Mouse (Mus musculus): ENCODE data around the gene Pcca. TPM values are rescaled to one million over a fixed set of nuclear protein-coding genes. Genes with fewer than 3 reads are reported as not detected.

Gene Pcca
- 92.4 TPM for polyA plus RNA-seq (2014; fragmentation: Illumina TruSeq; extraction: RNeasy Lipid Tissue Mini Kit (QIAGEN cat#74804); ENCODE audit: low read depth, low replicate concordance)

DNA sequence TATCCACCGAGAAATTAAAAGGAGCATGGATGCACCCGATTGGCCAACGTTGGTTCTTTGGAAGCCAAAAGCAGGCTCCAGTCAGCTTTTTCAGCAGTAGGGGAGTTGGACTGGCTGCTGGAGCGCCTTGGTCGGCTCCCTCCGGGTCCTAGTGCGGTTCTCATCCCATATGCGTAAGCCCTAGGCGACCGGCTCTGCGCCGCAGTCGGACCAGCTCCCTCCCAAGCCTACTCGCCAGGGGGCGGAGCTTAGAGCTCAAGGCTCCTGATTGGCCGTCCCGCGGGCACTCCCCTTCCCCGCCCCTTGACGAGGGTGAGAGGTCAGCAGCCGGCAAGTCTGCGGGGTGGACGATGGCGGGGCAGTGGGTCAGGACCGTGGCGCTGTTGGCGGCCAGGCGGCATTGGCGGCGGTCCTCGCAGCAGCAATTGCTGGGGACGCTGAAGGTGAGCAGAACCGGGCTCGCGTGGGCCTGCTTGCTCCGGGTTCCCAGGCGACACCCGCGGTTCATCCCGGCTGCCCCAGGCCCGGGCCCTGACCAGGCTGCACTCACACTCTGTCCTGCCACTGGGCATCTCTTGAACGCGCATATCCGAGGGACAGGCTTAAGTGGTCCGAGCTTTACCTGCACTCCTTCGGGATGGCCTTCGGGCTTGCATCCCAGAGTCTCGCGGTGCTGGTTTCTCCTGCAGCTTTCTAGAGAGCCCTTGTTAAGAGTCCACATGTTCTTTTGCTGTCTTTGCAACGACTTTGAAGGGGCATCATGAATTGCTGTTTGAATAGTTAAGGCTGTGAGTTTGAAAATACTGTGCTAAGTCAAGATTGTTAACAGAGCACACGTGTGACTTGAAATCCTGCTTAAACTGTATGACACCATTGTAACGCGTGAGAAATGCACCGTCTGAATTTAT, at the start of gene Pcca:
Gene Pcca (plus strand): TSS at position 308 of the 908 bp plus-strand sequence.

DNA sequence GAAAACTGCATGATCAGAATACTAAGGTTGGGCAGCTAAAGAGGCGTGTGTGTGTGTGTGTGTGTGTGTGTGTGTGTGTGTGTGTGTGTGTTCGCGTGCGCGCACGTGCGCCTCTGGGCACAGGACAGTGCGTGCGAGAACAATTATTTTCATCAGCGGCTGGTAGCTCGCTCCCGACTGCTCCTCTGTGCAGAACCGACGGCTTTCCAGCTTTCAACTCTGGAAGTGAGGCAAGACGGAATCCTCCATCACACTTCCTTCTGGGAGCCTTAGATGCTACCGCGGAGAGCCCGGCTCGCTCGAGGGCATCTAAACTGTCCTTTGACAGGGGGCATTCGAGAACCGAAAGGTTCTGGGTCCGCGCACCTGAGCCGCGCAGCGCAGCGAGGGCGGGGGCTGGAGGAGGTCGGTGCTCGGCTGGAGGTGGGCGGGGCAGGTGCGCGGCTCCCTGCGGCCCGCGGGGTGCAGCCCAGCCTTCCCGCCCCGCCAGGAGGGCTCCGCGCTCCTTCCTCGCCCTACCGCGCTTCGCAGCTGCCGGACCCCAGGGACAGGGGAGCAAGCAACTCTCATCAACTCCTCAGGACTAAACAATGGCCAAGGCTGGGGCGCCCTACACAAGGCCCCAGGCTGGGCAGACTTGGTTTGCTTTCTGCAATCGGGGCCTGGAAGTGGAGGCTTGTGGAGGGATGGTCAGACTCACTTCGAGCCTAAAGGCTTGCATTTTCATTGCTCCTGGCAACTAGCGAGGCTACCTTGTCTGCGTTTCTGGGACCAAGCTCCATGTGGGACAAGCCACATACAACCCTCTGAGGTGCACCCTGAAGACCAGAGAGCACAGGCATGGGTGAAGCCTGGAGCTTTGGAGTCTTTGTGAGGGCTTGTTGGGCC, 43.4 kb upstream of the Pcca start, which contains the start of gene Gm10837:
Gene Gm10837 (plus strand): TSS at position 146 of the 888 bp plus-strand sequence.

GRCm38 (mm10) chr14:122913657-122914056, 379.5 kb downstream of the Pcca start, which contains the start of gene Ggact:
Ggact (minus strand) TSS chr14:122913757.

Other genes starting within 250 kb of the Pcca start
- gene Gm5089, start 83.2 kb upstream of the Pcca start, polyA plus RNA-seq (2014; fragmentation: Illumina TruSeq; extraction: RNeasy Lipid Tissue Mini Kit (QIAGEN cat#74804); ENCODE audit: low read depth, low replicate concordance): not detected
- gene Zic5, start 68.6 kb upstream of the Pcca start, polyA plus RNA-seq (2014; fragmentation: Illumina TruSeq; extraction: RNeasy Lipid Tissue Mini Kit (QIAGEN cat#74804); ENCODE audit: low read depth, low replicate concordance): not detected
- not detected for gene Zic2, start 58.9 kb upstream of the Pcca start, polyA plus RNA-seq (2014; fragmentation: Illumina TruSeq; extraction: RNeasy Lipid Tissue Mini Kit (QIAGEN cat#74804); ENCODE audit: low read depth, low replicate concordance)
- not detected for gene Gm10837, start 43.7 kb upstream of the Pcca start, polyA plus RNA-seq (2014; fragmentation: Illumina TruSeq; extraction: RNeasy Lipid Tissue Mini Kit (QIAGEN cat#74804); ENCODE audit: low read depth, low replicate concordance)